Mouse (Mus musculus) left cerebral cortex, adult 2 months (tissue): Measurements from ENCODE around the gene Kdm2a. TPM values are rescaled to one million over a fixed set of nuclear protein-coding genes. Genes with fewer than 3 reads are reported as not detected.
A peak's percentile ranks its signal among the peaks of the same experiment; 100 is the strongest.

Experiments
- DNase-seq, 2 experiments: peaks; one replicate each; pipeline ENCODE4 v3.0.0; 2021 to 2022; ENCODE audit warnings: low spot score in 2 of 2, mixed read lengths in 1 of 2; ENCODE audit errors: extremely low spot score in 1 of 2
- H3K27ac ChIP-seq: fragments of 200-600 bp; 2 replicates; pipeline ENCODE4 v1.8.1; 2022
- H3K4me3 ChIP-seq: fragments of 200-600 bp; 2 replicates; pipeline ENCODE4 v1.8.1; 2022
- CTCF ChIP-seq: fragments of 200-600 bp; IDR thresholded peaks from 2 replicates; pipeline ENCODE4 v1.8.1; 2022; ENCODE audit warnings: antibody characterized with exemption, mild to moderate bottlenecking, moderate library complexity
- intact Hi-C: fragments of 180-260 bp; cut with DNase I; formaldehyde crosslinking; loops from one replicate; pipeline ENCODE4 v1.15.1; 2025
- total RNA-seq, 2 experiments: library from RNA; stranded (reverse); gene quantifications; 2 replicates each; pipeline ENCODE4 v1.2.3; 2021

Kdm2a gene
- total RNA-seq, 2 experiments from 2014 or later = 73.2 to 92.3 TPM

DNA sequence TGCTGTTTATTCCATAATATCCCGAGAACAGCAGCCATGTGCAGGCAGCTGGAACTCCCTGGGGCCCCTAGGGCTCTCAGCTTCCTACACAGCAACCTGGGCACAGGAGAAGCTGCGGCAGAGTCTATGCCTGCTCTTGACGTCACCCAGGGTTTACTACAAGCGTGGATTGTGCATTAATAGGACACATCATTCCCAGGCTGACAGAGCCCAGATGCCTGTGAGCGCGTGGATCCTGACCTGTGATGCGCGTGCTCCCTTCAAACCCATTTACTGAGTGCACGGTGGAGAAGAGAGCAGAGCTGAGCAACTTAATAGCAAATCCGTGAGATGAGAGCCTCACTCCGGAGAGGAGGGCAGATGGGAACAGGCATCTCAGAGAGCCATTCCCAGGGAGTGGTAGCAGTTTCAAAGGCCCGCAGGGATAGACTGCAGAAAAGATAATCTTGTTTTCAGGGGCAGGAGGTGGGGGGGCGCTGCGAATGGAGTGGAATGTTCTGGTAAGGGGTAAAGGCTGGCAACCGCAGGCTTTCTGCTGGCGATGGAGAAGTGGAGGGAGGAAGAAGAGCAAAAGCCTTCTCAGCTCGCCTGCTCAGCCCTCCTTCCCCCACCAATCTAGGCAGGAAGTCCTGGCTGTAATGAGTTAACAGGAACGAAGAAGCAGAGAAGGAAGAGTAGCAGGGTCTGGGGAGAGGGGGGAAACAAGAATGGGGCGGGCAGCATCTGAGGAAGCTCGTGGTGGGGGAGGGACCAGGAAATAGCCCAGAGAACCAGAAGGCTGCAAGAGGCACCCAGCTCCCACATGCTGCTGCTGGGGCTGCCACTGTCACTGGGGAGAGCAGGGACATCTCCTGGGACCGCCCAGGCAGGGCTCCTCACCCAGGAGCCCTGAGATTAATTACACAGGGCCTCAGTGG, 96.1 kb downstream of the Kdm2a start:
- intact Hi-C loops = no loop called here
- no peak for TF ChIP-seq CTCF
- DNase-seq = peak; percentile 38 to 46
- Histone ChIP-seq H3K4me3 (peak overlapping the region; percentile 4; the same call in 1 of the 2 replicates), H3K27ac (peak overlapping the region; percentile 85)

DNA sequence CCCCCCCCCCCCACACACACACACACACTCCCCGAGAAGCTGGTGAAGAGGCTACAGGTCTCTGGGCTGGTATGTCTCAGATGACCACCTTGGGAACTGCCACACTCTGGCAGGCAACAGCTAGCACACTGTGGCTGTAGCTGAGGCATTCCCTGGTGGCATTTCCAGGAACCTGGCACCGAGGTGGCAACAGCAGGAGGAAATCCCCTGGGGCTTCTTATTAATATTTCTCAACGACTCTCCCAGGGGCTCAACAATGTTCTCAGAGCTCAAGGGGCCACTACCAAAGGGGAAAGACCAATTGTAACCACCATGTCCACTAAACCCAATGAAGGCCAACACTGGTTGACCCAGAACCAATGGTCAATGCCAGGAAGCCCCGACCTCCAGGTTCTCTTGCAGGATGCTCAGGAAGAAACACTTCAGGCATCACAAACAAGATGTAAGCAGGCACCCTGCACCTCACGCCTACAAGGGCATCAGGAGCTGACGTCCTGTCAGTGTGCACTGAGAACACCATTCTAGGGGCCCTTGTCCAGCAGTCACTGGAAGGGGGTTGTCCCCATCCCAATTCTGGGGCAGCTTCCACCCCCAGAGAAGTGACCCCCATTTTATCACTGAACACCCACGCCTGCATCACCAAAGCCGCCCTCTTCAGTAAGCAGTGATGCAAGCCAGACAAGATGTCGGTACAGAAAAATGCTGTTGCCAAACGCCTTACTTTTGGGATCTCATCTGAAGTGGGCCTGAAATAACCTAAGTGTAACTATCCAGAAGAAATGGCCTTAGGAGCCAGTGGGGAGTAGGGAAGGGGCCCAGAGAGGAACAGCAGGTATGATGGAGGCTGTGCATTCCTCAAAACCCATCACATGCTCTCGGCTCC, 97.0 kb downstream of the Kdm2a start:
- Histone ChIP-seq H3K4me3 (peak overlapping the region; percentile 4; the same call in 1 of the 2 replicates), H3K27ac (peak overlapping the region; percentile 85)
- no peak for TF ChIP-seq CTCF
- intact Hi-C loops = no loop called here
- no peak for DNase-seq

GRCm38 (mm10) chr19:4300271-4300704, 97.8 kb downstream of the Kdm2a start:
- intact Hi-C loops = no loop called here
- no peak for TF ChIP-seq CTCF
- Histone ChIP-seq H3K4me3 (no peak overlapping the region), H3K27ac (peak overlapping the region; percentile 47; the same call in 1 of the 2 replicates)
- no peak for DNase-seq

- no peak for DNase-seq
- intact Hi-C loops = no loop called here
- Histone ChIP-seq H3K4me3 (no peak overlapping the region), H3K27ac (peak overlapping the region; percentile 47; the same call in 1 of the 2 replicates)
- no peak for TF ChIP-seq CTCF
These were observed 98.4 kb downstream of the Kdm2a start for GRCm38 (mm10) chr19:4299574-4300270.

DNA sequence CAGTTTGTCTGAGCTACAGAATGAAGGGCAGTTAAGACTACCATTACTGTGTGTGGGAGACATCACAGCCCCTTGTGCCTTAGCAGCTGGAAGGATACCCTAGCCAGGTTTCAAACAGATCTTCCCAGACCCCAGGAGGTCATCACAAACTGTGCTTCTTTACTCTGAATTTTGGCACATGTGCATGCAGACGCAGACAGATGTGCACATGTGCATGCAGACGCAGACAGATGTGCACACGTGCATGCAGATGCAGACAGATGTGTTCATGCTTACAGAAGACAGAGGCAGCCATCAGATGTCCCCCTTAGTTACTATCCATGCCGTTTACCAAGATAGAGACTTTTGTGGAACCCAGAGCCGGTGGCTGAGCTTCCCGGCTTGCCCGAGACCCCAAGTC, 99.0 kb downstream of the Kdm2a start:
- no peak for TF ChIP-seq CTCF
- intact Hi-C loops = no loop called here
- Histone ChIP-seq H3K4me3 (no peak overlapping the region), H3K27ac (0 out of 2 replicates have a peak overlapping the region, but pooled peaks have one; percentile 3)
- DNase-seq = no peak

GRCm38 (mm10) chr19:4298322-4299121, 99.6 kb downstream of the Kdm2a start:
- H3K4me3 ChIP-seq = no peak overlapping the region
- no peak for DNase-seq
- TF ChIP-seq CTCF = no peak; the same call in 1 of the 2 replicates
- intact Hi-C loops = no loop called here
- H3K27ac ChIP-seq = 0 out of 2 replicates have a peak overlapping the region, but pooled peaks have one; percentile 3

GRCm38 (mm10) chr19:4297851-4298250, 100.2 kb downstream of the Kdm2a start:
- intact Hi-C loops = no loop called here
- H3K4me3 ChIP-seq = no peak overlapping the region
- peak; percentile 13 for TF ChIP-seq CTCF
- no peak overlapping the region for H3K27ac ChIP-seq
- DNase-seq = no peak

DNA sequence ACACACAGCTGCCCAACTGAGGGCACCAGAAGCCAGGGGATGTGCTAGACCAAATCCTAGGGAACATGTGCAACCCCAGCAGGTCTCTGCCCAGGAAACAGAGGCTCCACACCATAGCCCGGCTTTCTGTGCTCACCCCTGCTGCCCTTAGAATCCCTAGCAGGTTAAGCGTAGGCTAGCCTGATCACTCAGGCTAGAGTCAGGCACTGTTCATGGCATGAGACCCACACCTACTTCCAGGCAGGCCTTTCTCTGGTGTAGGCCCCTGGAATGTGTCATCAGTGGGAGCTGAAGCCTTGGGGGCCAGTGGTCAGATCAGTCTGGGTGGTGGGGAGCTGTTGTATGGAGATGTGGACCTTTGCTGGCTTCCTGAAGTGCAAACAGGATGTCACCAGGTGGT, 101.5 kb downstream of the Kdm2a start:
- no peak for DNase-seq
- intact Hi-C loops = no loop called here
- Histone ChIP-seq H3K27ac (no peak overlapping the region), H3K4me3 (no peak overlapping the region)
- TF ChIP-seq CTCF = no peak

- intact Hi-C loops = no loop called here
- no peak overlapping the region for H3K27ac ChIP-seq
- TF ChIP-seq CTCF = no peak
- no peak overlapping the region for H3K4me3 ChIP-seq
- no peak for DNase-seq
These were observed 102.7 kb downstream of the Kdm2a start for GRCm38 (mm10) chr19:4295391-4295790.

DNA sequence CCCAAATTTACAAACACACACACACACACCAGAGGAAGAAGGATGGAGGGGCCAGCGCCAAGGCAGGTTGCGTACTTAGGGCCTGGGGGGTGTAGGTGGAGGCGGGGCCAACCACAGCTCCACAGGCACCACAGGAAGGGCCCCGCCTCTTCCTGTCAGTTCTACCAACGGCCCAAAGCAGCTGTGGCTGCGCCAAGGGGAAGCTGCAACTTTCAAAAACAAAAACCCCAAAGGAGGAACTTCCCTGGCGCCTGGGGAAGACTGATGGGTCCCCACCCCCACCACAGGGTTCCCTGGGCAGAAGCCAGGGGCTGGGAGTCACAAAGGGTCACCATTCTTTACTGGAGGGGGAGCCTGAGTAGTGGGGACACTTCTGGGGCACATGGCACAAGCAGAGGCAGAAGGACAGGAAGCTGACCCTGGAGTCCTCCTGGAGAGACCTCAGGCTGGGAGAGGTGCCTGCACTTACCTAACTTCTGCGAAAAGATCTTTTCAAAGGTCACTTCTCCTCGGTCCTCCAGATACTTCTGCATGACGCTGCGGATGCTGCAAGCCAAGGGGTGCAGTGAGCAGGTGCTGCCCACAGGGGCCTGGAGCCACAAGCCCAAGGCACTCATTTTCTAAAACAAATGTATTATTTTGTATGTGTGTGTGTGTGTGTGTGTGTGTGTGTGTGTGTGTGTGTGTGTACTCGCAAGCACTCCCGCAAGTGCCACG, 103.5 kb downstream of the Kdm2a start:
- Histone ChIP-seq H3K4me3 (no peak overlapping the region), H3K27ac (0 out of 2 replicates have a peak overlapping the region, but pooled peaks have one; percentile 8)
- no peak for DNase-seq
- TF ChIP-seq CTCF = no peak; the same call in 1 of the 2 replicates
- intact Hi-C loops = no loop called here
